Mouse (Mus musculus) liver, embryonic 14.5 days (tissue): Measurements from ENCODE around the gene Slc9a8.

Experiments used
- CTCF ChIP-seq: IDR thresholded peaks from 2 replicates; pipeline ENCODE4 v1.5.1; 2016; ENCODE audit warnings: antibody characterized with exemption, low read depth, control low read depth
- EP300 ChIP-seq: IDR thresholded peaks from 2 replicates; pipeline ENCODE4 v1.6.1; 2016; ENCODE audit warnings: antibody characterized with exemption, low read depth

- no peak for TF ChIP-seq CTCF
- no peak for TF ChIP-seq EP300
Observed at GRCm38 (mm10) chr2:167420811-167421241, 686 bp upstream of the Slc9a8 start.
